10 mouse cellular contexts compared by ENCODE assay signal in genomic region chr6:136946943-136947342, GRCm38 (mm10). TPM values are rescaled to one million over a fixed set of nuclear protein-coding genes. Genes with fewer than 3 reads are reported as not detected.
DNase-seq lines count a peak whose midpoint lies in the region; ATAC-seq and TF ChIP-seq lines count a peak whose summit lies in the region.
"Had no signal": no experiment of that assay in that cellular context is flagged by ENCODE, and none has a peak within 500 bp of the region (broad histone marks: within the 10 kb centered on the region; RNA-seq: fewer than 3 reads in every experiment).

No protein-coding gene starts in this region.

- peaks cover 10% of the 10 kb centered on the region for H3K4me1 ChIP-seq in liver, embryonic 16.5 days (ENCODE audit: control insufficient read depth, low read depth, low read length)
- H3K4me1 ChIP-seq in liver, embryonic 11.5 days (replicated peaks; ENCODE audit: control insufficient read depth, insufficient read depth, low read length): peaks cover 4% of the 10 kb centered on the region
- peaks cover 4% of the 10 kb centered on the region; the same call in 1 of the 2 replicates for H3K4me1 ChIP-seq in embryonic facial prominence, embryonic 14.5 days (ENCODE audit: control insufficient read depth, insufficient read depth, low read length)

- H3K9ac ChIP-seq in liver, embryonic 16.5 days (ENCODE audit: low read depth, low read length): no peak overlapping the region
- no peak overlapping the region for H3K9ac ChIP-seq in liver, embryonic 11.5 days (ENCODE audit: low read depth, low read length)
- H3K9ac ChIP-seq in embryonic facial prominence, embryonic 14.5 days (ENCODE audit: low read depth, low read length): no peak overlapping the region
- H3K9ac ChIP-seq: liver, embryonic 15.5 days had no signal

- TF ChIP-seq CTCF in gastrocnemius, adult 2 months (IDR thresholded peaks at IDR 0.05): no peak

- H3K27me3 ChIP-seq in liver, embryonic 16.5 days (ENCODE audit: control insufficient read depth, insufficient read depth, low read depth, low read length): no peaks in the 10 kb centered on the region
- no peaks in the 10 kb centered on the region for H3K27me3 ChIP-seq in liver, embryonic 11.5 days (replicated peaks; ENCODE audit: control insufficient read depth, insufficient read depth, low read length)
- H3K27me3 ChIP-seq in embryonic facial prominence, embryonic 14.5 days (replicated peaks; ENCODE audit: control insufficient read depth, insufficient read depth, low read length): no peaks in the 10 kb centered on the region
- H3K27me3 ChIP-seq: liver, embryonic 15.5 days had no signal

- H3K4me3 ChIP-seq in liver, embryonic 16.5 days (ENCODE audit: low read depth, low read length): no peak overlapping the region
- no peak overlapping the region for H3K4me3 ChIP-seq in liver, embryonic 11.5 days (ENCODE audit: low read depth, low read length)
- H3K4me3 ChIP-seq in embryonic facial prominence, embryonic 14.5 days (ENCODE audit: low read depth, low read length): no peak overlapping the region
- no peak overlapping the region for H3K4me3 ChIP-seq in gastrocnemius, adult 2 months
- H3K4me3 ChIP-seq: liver, embryonic 15.5 days had no signal

- no peaks in the 10 kb centered on the region for H3K36me3 ChIP-seq in liver, embryonic 16.5 days (ENCODE audit: control insufficient read depth, insufficient read depth)
- no peaks in the 10 kb centered on the region for H3K36me3 ChIP-seq in liver, embryonic 11.5 days (ENCODE audit: control insufficient read depth, insufficient read depth, low read length)
- no peaks in the 10 kb centered on the region for H3K36me3 ChIP-seq in embryonic facial prominence, embryonic 14.5 days (ENCODE audit: control insufficient read depth, insufficient read depth, low read length)
- H3K36me3 ChIP-seq: liver, embryonic 15.5 days had no signal

- peak; percentile 26; the same call in 1 of the 2 replicates for ATAC-seq in liver, embryonic 16.5 days (ENCODE audit: low read depth)
- no peak for ATAC-seq in liver, embryonic 11.5 days (replicated peaks; ENCODE audit: low FRiP score)
- ATAC-seq in embryonic facial prominence, embryonic 14.5 days (ENCODE audit: low read depth): peak; percentile 55; the same call in 1 of the 2 replicates

- no peak overlapping the region for H3K27ac ChIP-seq in liver, embryonic 16.5 days (ENCODE audit: low read length)
- H3K27ac ChIP-seq in liver, embryonic 11.5 days (ENCODE audit: low read depth, low read length): no peak overlapping the region
- no peak overlapping the region for H3K27ac ChIP-seq in embryonic facial prominence, embryonic 14.5 days (replicated peaks; ENCODE audit: low read depth, low read length)
- no peak overlapping the region for H3K27ac ChIP-seq in gastrocnemius, adult 2 months
- H3K27ac ChIP-seq: liver, embryonic 15.5 days had no signal

- intact Hi-C loops in gastrocnemius, adult 2 months (cut with DNase I): no loop called here

- 55% methylated on average over 9 of the region's 9 CpGs for WGBS in liver, embryonic 16.5 days (ENCODE audit: insufficient replicate concordance)
- WGBS in liver, embryonic 11.5 days: 60% methylated on average over 9 of the region's 9 CpGs
- WGBS in embryonic facial prominence, embryonic 14.5 days: 58% methylated on average over 8 of the region's 9 CpGs

- H3K9me3 ChIP-seq in liver, embryonic 16.5 days (replicated peaks; ENCODE audit: control insufficient read depth, low read length): no peaks in the 10 kb centered on the region
- no peaks in the 10 kb centered on the region for H3K9me3 ChIP-seq in liver, embryonic 11.5 days (ENCODE audit: control insufficient read depth, low read length)
- H3K9me3 ChIP-seq in embryonic facial prominence, embryonic 14.5 days (ENCODE audit: control insufficient read depth, low read length): no peaks in the 10 kb centered on the region
- H3K9me3 ChIP-seq: liver, embryonic 15.5 days had no signal

- DNase-seq in embryo, embryonic 10.5 days (ENCODE audit: low spot score): peak; percentile 31
- DNase-seq in embryo, embryonic 10 days (ENCODE audit: low spot score): no peak
- DNase-seq in liver, embryonic 11.5 days (ENCODE audit: low spot score): no peak
- peak; percentile 35 for DNase-seq in embryonic facial prominence, embryonic 14.5 days (ENCODE audit: low spot score)
- peak; percentile 81 for DNase-seq in naive thymus-derived CD4-positive, alpha-beta T cell, adult 2 months (ENCODE audit: low read depth)
- no peak for DNase-seq in gastrocnemius, adult 2 months
- no peak for DNase-seq in Muller cell, postnatal 12 days (ENCODE audit: inconsistent ontology term)
- DNase-seq: cerebellum, adult 18-20 months had no signal

- no peak overlapping the region for H3K4me2 ChIP-seq in liver, embryonic 16.5 days (ENCODE audit: low read depth, low read length)
- H3K4me2 ChIP-seq in liver, embryonic 11.5 days: no peak overlapping the region
- H3K4me2 ChIP-seq in embryonic facial prominence, embryonic 14.5 days (ENCODE audit: low read depth, low read length): no peak overlapping the region
- H3K4me2 ChIP-seq: liver, embryonic 15.5 days had no signal

RNA-seq across cellular contexts. Expression of gene Arhgdib, which starts 5.2 kb away (rescaled TPM):
- 153 and 164 TPM in 2 replicates for polyA plus RNA-seq in liver, embryonic 16.5 days (2015; fragmentation: Nextera tagmentation; extraction: Ambion mirVana)
- 181 and 183 TPM in 2 replicates for polyA plus RNA-seq in liver, embryonic 11.5 days (2014; fragmentation: Nextera tagmentation; extraction: Ambion mirVana)
- 117 and 118 TPM in 2 replicates for polyA plus RNA-seq in embryonic facial prominence, embryonic 14.5 days (2014; fragmentation: Nextera tagmentation; extraction: Ambion mirVana)
- 10 to 100 TPM in 1 of 2 experiments, 1 to 10 TPM in 1; 4.9 to 10.2 TPM for total RNA-seq in gastrocnemius, adult 2 months (2021)

RNA-seq across cellular contexts. Expression of gene Pde6h, which starts 23.3 kb away (rescaled TPM):
- not detected in 2 replicates for polyA plus RNA-seq in liver, embryonic 16.5 days (2015; fragmentation: Nextera tagmentation; extraction: Ambion mirVana)
- polyA plus RNA-seq in liver, embryonic 11.5 days (2014; fragmentation: Nextera tagmentation; extraction: Ambion mirVana): not detected in 2 replicates
- not detected in 2 replicates for polyA plus RNA-seq in embryonic facial prominence, embryonic 14.5 days (2014; fragmentation: Nextera tagmentation; extraction: Ambion mirVana)
- not detected for total RNA-seq in gastrocnemius, adult 2 months (2021)
- polyA plus RNA-seq: liver, embryonic 15.5 days had no signal

RNA-seq across cellular contexts. Expression of gene Erp27, which starts 25.0 kb away (rescaled TPM):
- 0.44 and 0.71 TPM in 2 replicates for polyA plus RNA-seq in liver, embryonic 16.5 days (2015; fragmentation: Nextera tagmentation; extraction: Ambion mirVana)
- polyA plus RNA-seq in liver, embryonic 11.5 days (2014; fragmentation: Nextera tagmentation; extraction: Ambion mirVana): 0.22 and 0.34 TPM in 2 replicates
- polyA plus RNA-seq in embryonic facial prominence, embryonic 14.5 days (2014; fragmentation: Nextera tagmentation; extraction: Ambion mirVana): 0.20 and 0.22 TPM in 2 replicates
- total RNA-seq in gastrocnemius, adult 2 months (2021): under 1 TPM in 1 of 2 experiments, not detected in 1; 0.20 TPM

Comparison
In these comparisons a context has a peak if more than half of its experiments do, and no peak if none do; other contexts are left out.
1. DNase-seq: peak in embryo, embryonic 10.5 days (single experiment), embryonic facial prominence, embryonic 14.5 days (single experiment) and naive thymus-derived CD4-positive, alpha-beta T cell, adult 2 months (single experiment); none in embryo, embryonic 10 days (single experiment), liver, embryonic 11.5 days (single experiment), gastrocnemius, adult 2 months (single experiment) and Muller cell, postnatal 12 days (single experiment).